Mouse (Mus musculus): ENCODE data around the gene Ntpcr. TPM values are rescaled to one million over a fixed set of nuclear protein-coding genes. Genes with fewer than 3 reads are reported as not detected.

Ntpcr gene
- polyA plus RNA-seq, 1 experiment from 2014 or later: 32.2 TPM

DNA sequence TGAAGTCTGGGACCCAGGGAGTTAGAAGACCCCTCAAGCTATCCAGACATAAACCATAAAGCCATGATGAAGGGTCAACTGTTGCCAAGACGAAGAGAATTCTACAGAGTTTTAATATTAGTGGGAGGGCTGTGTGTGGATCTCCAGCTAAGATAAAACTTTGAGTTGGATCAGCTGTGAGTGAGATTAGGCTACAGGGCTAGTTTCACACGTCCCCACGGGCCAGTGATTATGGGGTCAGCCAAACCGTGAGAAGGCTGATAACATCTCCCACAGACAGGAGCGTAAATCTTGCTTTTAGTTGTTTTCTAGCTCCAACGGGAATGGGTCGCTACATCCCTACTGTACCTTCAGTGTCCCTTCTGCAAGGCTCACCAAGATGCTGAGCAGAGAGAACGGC is 49.9 kb downstream of the Ntpcr start:
- Histone ChIP-seq H3K4me2 (replicated peaks; ENCODE audit: low read depth) (no peak overlapping the region), H3K4me3 (ENCODE audit: low read depth, low read length) (no peak overlapping the region), H3K27ac (replicated peaks) (no peak overlapping the region), H3K36me3 (ENCODE audit: control insufficient read depth, insufficient read depth, low read length) (no peaks in the 10 kb centered on the region), H3K9ac (ENCODE audit: low read length) (no peak overlapping the region), H3K4me1 (replicated peaks; ENCODE audit: control insufficient read depth, insufficient read depth) (no peaks in the 10 kb centered on the region), H3K9me3 (ENCODE audit: control insufficient read depth, low read length) (no peaks in the 10 kb centered on the region), H3K27me3 (ENCODE audit: control insufficient read depth, insufficient read depth, low read length) (no peaks in the 10 kb centered on the region)
- DNase-seq (ENCODE audit: low spot score) (no peak), ATAC-seq (ENCODE audit: low FRiP score, low TSS enrichment) (no peak)
- no peak for TF ChIP-seq CTCF (IDR thresholded peaks at IDR 0.05; ENCODE audit: low read depth)
- TF ChIP-seq EP300 (optimal IDR thresholded peaks at IDR 0.05): no peak
- WGBS: 51% methylated on average over 8 of the region's 8 CpGs

DNA sequence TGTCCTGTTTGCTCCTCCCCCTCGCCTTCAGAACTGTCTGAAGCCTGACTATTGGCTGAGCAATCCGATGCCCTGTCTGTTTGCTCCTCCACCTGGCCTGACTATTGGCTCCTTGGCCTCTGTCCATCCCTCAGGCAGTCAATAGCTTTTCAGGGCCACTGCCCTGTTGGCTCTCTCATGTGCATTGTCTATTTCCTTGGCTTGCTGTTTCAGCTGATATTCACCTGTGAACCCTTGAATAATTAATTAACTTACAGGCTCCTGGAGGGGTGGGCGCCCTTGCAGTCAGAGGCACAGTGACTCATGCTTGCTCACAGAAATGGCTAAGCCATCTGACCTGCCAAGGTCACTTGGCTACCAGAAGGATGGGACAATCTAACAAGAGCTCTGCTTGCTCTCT is 52.4 kb downstream of the Ntpcr start:
- Histone ChIP-seq H3K9me3 (ENCODE audit: control insufficient read depth, low read length) (no peaks in the 10 kb centered on the region), H3K4me2 (replicated peaks; ENCODE audit: low read depth) (no peak overlapping the region), H3K4me3 (ENCODE audit: low read depth, low read length) (no peak overlapping the region), H3K27me3 (ENCODE audit: control insufficient read depth, insufficient read depth, low read length) (no peaks in the 10 kb centered on the region), H3K27ac (replicated peaks) (no peak overlapping the region), H3K36me3 (ENCODE audit: control insufficient read depth, insufficient read depth, low read length) (no peaks in the 10 kb centered on the region), H3K4me1 (replicated peaks; ENCODE audit: control insufficient read depth, insufficient read depth) (no peaks in the 10 kb centered on the region), H3K9ac (ENCODE audit: low read length) (no peak overlapping the region)
- TF ChIP-seq CTCF (IDR thresholded peaks at IDR 0.05; ENCODE audit: low read depth) (no peak), EP300 (optimal IDR thresholded peaks at IDR 0.05) (no peak)
- DNase-seq (ENCODE audit: low spot score) (no peak), ATAC-seq (ENCODE audit: low FRiP score, low TSS enrichment) (no peak)
- 60% methylated on average over 3 of the region's 3 CpGs for WGBS

- H3K9me3 ChIP-seq (ENCODE audit: control insufficient read depth, low read length): no peaks in the 10 kb centered on the region
Measured at GRCm38 (mm10) chr8:125786886-125787285, 57.1 kb downstream of the Ntpcr start.

DNA sequence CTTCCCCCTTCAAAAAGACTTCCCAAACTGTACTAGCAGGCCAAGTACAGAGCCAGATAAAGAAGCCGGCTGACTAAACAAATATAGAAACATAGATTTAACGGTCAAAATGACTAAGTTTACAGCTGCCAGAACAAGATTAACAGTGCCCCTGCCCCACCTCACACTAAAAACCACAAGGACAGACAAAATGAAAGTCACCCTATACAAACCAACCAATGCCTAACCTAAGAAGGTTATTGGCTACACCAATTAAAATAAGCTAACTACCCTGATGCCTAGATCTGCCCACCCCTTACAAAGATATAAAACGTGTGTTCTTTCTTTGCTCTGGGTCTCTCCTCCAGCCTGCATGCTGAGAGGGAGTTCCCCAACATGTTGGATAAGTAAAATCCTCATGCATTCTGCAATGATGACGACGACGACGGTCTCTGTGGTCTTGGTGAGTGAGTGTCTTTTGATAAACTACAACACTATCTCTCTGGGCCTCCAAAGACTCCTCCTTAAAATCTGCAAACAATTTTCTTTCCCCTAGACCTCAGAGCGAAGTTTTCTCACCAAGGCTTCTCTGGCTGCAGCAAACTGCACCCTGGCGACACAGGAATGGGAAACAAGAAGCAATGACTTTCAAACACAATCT is 63.2 kb downstream of the Ntpcr start:
- H3K27ac ChIP-seq (replicated peaks): no peak overlapping the region
- H3K9me3 ChIP-seq (ENCODE audit: control insufficient read depth, low read length): no peaks in the 10 kb centered on the region
- TF ChIP-seq EP300 (optimal IDR thresholded peaks at IDR 0.05): no peak
- TF ChIP-seq CTCF (IDR thresholded peaks at IDR 0.05; ENCODE audit: low read depth): no peak
- WGBS: 51% methylated on average over 9 of the region's 9 CpGs
- no peak for DNase-seq (ENCODE audit: low spot score)
- no peaks in the 10 kb centered on the region for H3K36me3 ChIP-seq (ENCODE audit: control insufficient read depth, insufficient read depth, low read length)
- H3K4me1 ChIP-seq (replicated peaks; ENCODE audit: control insufficient read depth, insufficient read depth): no peaks in the 10 kb centered on the region
- H3K9ac ChIP-seq (ENCODE audit: low read length): no peak overlapping the region
- ATAC-seq (ENCODE audit: low FRiP score, low TSS enrichment): no peak
- H3K4me3 ChIP-seq (ENCODE audit: low read depth, low read length): no peak overlapping the region
- H3K4me2 ChIP-seq (replicated peaks; ENCODE audit: low read depth): no peak overlapping the region
- no peaks in the 10 kb centered on the region for H3K27me3 ChIP-seq (ENCODE audit: control insufficient read depth, insufficient read depth, low read length)

More at GRCm38 (mm10) chr8:125786886-125787285, 57.1 kb downstream of the Ntpcr start:
- Histone ChIP-seq H3K9ac (ENCODE audit: low read length) (no peak overlapping the region), H3K27ac (replicated peaks) (no peak overlapping the region), H3K4me3 (ENCODE audit: low read depth, low read length) (no peak overlapping the region), H3K4me2 (replicated peaks; ENCODE audit: low read depth) (no peak overlapping the region), H3K4me1 (replicated peaks; ENCODE audit: control insufficient read depth, insufficient read depth) (no peaks in the 10 kb centered on the region), H3K36me3 (ENCODE audit: control insufficient read depth, insufficient read depth, low read length) (no peaks in the 10 kb centered on the region), H3K27me3 (ENCODE audit: control insufficient read depth, insufficient read depth, low read length) (no peaks in the 10 kb centered on the region)
- 58% methylated on average over 7 of the region's 7 CpGs for WGBS
- ATAC-seq (ENCODE audit: low FRiP score, low TSS enrichment): no peak
- TF ChIP-seq EP300 (optimal IDR thresholded peaks at IDR 0.05) (no peak), CTCF (IDR thresholded peaks at IDR 0.05; ENCODE audit: low read depth) (no peak)
- no peak for DNase-seq (ENCODE audit: low spot score)

DNA sequence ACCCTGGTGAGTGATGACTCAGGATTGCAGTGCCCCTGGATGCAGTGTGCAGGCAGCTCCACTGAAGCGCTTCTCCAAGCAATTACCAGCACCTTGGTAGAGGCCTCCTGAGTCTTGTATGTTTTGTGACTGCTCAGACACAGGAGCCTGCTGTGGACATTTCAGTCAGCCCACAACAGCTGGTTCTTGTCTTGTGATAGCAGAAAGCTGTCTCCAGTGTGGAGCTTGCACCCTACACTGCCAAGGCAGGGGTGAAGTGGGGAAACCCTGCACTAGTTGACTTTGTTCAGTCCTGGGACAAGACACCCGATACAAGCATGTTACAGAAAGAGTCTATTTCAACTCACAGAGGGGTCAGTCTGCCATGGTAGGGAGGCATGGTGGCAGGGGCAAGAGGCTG is 65.6 kb downstream of the Ntpcr start:
- Histone ChIP-seq H3K27me3 (ENCODE audit: control insufficient read depth, insufficient read depth, low read length) (no peaks in the 10 kb centered on the region), H3K4me3 (ENCODE audit: low read depth, low read length) (no peak overlapping the region), H3K36me3 (ENCODE audit: control insufficient read depth, insufficient read depth, low read length) (no peaks in the 10 kb centered on the region), H3K27ac (replicated peaks) (no peak overlapping the region), H3K4me2 (replicated peaks; ENCODE audit: low read depth) (no peak overlapping the region), H3K9ac (ENCODE audit: low read length) (no peak overlapping the region), H3K4me1 (replicated peaks; ENCODE audit: control insufficient read depth, insufficient read depth) (no peaks in the 10 kb centered on the region), H3K9me3 (ENCODE audit: control insufficient read depth, low read length) (no peaks in the 10 kb centered on the region)
- DNase-seq (ENCODE audit: low spot score) (no peak), ATAC-seq (ENCODE audit: low FRiP score, low TSS enrichment) (no peak)
- WGBS: 58% methylated on average over 2 of the region's 2 CpGs
- TF ChIP-seq EP300 (optimal IDR thresholded peaks at IDR 0.05) (no peak), CTCF (IDR thresholded peaks at IDR 0.05; ENCODE audit: low read depth) (no peak)

DNA sequence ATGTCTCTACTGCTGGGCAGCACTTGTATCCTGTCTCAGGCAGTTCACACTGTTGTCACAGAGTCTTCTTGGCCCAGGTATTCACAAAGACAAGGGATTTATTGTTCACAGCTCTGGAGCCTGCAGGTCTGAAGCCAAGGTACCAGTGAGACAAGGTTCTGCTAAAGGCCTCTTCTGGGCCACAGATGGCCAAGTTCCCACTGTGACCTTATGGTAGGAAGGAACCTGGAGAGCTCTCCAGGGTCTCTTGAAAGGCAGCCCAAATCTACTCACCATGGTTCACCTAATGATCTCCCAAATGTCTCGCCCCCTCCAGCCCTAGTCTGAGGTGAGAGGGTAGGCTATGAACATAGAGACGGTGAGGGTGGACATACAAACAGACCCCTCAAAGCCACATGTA is 67.2 kb downstream of the Ntpcr start:
- Histone ChIP-seq H3K4me1 (replicated peaks; ENCODE audit: control insufficient read depth, insufficient read depth) (no peaks in the 10 kb centered on the region), H3K36me3 (ENCODE audit: control insufficient read depth, insufficient read depth, low read length) (no peaks in the 10 kb centered on the region), H3K4me3 (ENCODE audit: low read depth, low read length) (no peak overlapping the region), H3K9me3 (ENCODE audit: control insufficient read depth, low read length) (no peaks in the 10 kb centered on the region), H3K27me3 (ENCODE audit: control insufficient read depth, insufficient read depth, low read length) (no peaks in the 10 kb centered on the region), H3K27ac (replicated peaks) (no peak overlapping the region), H3K9ac (ENCODE audit: low read length) (no peak overlapping the region), H3K4me2 (replicated peaks; ENCODE audit: low read depth) (no peak overlapping the region)
- ATAC-seq (ENCODE audit: low FRiP score, low TSS enrichment): no peak
- no peak for TF ChIP-seq CTCF (IDR thresholded peaks at IDR 0.05; ENCODE audit: low read depth)
- no peak for TF ChIP-seq EP300 (optimal IDR thresholded peaks at IDR 0.05)
- no peak for DNase-seq (ENCODE audit: low spot score)
- 93% methylated on average over 2 of the region's 2 CpGs for WGBS

Other genes with a start within 250 kb of the Ntpcr start
- gene Sipa1l2, start 160.2 kb upstream of the Ntpcr start, polyA plus RNA-seq (2015; fragmentation: Nextera tagmentation; extraction: Ambion mirVana): 3.1 and 3.6 TPM in 2 replicates
- 1.8 and 2.2 TPM in 2 replicates for gene Map10, start 60.1 kb upstream of the Ntpcr start, polyA plus RNA-seq (2015; fragmentation: Nextera tagmentation; extraction: Ambion mirVana)
- gene Pcnx2, start 168.4 kb downstream of the Ntpcr start, polyA plus RNA-seq (2015; fragmentation: Nextera tagmentation; extraction: Ambion mirVana): 0.17 and 0.22 TPM in 2 replicates
- gene Map3k21, start 180.5 kb downstream of the Ntpcr start, polyA plus RNA-seq (2015; fragmentation: Nextera tagmentation; extraction: Ambion mirVana): 1.1 and 1.2 TPM in 2 replicates